Mouse (Mus musculus) retina, adult 2 months (tissue): ENCODE data around the gene Myo16.

Experiments used
- DNase-seq: peaks from one replicate; pipeline ENCODE4 v3.0.0-alpha.2; 2012; ENCODE audit warnings: low read depth, low spot score

The Myo16 gene

DNA sequence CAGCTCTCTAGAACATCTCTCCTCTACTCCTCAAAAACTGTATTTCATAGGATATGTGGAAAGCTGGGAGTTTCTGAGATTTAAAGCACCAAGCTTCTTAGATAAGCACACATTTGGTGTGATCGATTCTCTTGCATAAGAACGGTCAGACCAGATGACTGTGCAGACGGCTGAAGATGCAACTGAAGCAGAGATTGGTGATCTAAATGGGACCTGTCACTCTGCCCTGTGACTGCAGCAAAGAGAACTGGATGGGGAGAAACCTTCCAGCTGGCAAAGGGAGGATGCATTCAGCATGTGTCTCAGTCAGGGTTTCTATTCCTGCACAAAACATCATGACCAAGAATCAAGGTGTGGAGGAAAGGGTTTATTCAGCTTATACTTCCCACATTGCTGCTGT is 318.7 kb downstream of the Myo16 start:
- DNase-seq, result no peak

DNA sequence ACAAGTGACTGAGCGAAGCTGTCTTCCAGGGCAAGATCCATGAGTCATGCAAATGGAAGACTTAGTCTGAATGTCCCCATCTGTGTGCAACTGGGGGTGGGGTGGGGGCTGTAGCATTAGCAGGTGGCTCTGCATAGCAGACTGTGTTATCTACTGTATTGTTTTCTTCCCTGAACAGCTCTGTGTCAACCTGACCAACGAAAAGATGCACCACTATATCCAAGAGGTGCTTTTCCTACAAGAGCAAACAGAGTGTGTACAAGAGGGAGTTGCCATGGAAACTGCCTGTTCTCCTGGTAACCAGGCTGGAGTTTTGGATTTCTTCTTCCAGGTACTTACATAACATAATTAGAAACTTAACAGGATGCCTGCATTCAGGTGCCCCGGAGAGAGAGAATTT is 320.7 kb downstream of the Myo16 start:
- DNase-seq, result no peak

DNA sequence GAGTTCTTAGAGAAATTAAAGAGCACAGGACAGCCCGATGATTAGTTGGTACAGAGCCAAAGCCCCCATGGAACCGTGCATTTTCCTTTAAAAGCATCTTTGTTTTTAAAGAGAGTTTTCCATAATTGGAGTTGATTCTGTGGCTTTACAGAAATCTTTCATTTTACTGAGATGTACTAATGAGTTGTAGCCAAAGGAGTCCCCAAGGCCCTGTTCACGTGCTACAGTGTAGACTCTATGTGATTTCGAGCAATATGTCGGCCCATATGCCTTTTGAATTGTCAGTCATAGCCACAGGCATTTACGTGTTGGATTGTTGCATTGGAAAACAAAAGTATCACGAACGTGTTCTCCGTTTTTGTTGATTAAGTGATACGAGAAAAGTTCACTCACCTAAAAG is 325.3 kb downstream of the Myo16 start:
- no peak for DNase-seq

DNA sequence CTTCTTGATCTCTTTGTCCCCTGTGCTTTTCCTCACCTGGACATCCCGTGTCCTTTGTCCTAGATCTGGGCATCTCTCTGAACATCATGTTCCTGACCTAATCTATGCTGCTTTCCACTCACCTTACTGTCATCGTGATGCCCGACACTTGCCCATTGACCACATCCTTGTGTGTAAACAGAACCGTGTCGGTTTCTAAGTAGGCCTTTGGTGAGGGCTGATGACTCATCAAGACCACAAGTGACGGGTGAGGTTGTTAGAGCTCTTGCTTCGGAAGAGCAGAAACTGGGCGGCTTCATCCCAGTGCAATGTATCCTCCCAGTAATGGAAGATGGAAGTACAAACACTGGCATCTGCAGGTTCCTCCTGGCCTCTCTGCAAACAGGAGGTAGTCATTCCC is 327.1 kb downstream of the Myo16 start:
- DNase-seq, result no peak

DNA sequence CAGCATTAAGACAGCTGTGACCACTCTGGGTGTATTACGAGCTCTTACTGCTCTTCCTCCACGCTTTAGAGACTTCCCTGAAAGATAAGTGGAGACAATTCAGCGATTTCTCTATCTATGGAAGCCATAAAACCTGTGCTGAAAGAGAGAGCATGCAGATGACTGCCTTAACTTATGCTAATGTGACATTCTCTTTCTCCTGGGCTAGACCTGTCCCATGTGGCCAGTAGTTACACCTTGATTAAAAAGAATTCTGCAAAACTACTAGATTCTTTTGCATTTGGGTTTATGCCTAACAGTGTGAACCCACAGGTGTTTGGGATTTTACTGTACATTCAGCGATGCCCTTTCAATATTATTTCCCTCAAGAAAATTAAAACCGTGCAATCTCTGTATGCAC is 328.4 kb downstream of the Myo16 start:
- DNase-seq, result no peak

DNA sequence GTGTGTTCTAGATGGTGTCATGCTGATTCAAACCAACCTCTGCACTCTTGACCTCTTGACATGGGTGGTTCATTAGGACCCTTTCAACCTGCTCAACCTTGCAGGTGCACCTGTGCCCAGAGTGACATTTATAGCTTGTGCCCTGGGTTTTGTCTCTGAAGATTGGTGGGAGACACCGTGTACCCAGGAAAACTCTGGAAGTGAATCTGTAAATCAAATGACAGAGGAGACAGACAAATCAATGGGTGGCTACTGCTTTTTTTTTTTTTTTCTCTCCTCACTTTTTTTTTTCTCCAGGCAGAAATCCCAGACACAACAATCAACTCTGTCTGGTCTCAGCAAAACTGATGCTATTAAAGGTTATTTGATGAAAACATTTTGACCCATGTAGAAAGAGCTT is 329.2 kb downstream of the Myo16 start:
- no peak for DNase-seq

DNA sequence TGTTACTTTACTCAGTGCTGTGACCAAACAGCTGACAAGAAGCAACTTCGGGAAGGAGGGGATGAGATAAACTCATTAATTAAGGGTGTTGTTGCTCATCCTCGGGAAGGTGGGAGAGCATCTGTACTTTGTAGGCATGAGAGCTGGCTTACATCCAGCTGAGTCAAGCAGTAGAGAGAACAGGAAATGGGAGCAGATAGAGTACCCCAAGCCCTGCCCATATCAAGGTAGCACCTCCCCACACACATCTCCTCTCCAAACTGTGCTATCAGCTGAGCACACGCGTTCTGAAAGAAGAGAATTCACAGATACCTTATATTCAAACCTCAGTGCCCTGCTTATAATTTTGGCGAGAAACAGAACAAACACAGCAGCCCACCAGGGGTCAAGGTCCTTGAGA is 330.1 kb downstream of the Myo16 start:
- DNase-seq, result no peak

DNA sequence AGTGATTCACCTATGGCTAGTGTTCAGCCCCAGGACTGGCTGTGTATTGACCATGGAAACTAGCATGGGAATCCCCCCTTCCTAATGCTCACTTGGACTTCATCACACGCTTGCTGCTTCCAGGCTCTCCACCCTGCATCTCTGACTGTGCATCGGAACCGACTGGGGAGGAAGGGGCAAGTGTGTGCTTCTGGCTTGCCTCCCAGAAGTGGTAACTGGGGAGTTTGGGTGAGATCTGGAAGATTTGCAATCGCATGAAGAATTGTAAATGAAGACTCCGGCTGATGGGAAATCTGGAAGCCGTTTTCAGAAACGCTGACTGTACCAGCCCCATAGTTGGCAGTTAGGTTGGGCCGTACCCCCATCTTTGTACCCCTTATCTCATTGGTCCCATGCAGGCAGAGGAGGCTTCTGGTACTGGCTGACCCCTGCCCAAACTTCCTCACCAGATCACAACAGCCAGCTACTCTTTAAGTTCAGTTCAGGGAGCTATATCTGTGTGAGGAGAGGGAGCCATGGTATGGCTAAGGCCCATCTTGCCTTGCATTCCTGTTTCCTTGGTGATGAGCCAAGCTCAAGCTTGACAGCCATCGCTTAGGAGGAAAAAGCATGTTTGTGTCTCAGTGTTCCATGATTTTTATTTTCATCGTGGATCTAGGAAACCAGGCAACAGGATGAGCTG is 336.2 kb downstream of the Myo16 start:
- DNase-seq, result no peak

DNA sequence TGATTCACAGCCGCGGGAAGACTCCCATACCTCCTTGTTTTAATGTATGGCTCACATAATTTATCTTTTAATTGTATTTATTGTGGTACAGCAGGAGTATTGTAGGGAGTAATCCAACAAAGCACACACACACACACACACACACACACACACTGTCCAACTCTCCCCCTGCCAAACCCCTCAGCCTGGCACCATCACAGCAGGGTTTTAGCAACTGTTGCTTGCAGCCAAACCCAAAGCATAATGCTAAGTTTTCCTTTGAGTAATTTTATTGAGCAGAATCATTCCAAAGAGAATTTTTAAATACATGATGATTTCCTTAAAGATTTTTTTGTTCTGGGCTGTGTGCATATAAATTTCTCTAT is 336.7 kb downstream of the Myo16 start:
- DNase-seq, result no peak

DNA sequence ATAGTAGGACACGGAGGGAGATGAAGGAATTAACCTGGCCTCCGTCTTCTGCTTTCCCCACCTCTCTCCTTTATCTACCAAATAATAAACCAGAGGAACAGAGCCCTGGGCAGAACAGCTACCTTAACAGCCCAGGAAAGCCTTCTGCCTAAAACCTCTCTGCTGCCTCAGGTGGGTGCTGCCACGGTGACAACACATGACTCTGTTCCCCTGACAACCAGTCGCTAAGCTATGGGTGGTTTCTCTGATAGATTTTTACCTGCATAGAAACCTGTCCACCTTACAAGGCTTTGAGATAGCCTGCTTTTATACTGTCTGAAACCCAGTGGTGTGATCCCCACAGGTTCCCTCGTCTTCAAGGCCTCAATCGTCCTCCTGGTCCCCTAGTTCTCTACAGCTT is 337.2 kb downstream of the Myo16 start:
- DNase-seq, result no peak

DNA sequence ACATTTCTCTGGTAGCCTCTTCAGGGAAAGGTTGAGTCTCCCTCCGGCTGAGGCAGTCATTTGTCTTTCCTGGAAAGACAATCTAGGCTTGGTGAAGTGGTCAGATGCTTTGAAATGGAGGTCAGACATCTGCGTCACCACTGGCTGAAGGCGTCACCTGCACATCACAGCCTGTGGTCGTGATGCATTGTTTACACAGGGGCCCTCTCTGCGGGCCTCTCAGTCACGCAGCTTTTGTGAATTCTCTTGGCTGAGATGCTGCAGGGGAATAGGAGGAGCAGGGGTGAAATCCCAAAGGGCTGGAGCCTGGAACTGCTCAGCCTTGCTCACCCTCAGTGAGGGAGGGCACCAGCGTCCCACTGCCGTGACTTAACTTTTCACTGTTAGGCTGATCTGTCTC is 346.1 kb downstream of the Myo16 start:
- DNase-seq, result no peak

DNA sequence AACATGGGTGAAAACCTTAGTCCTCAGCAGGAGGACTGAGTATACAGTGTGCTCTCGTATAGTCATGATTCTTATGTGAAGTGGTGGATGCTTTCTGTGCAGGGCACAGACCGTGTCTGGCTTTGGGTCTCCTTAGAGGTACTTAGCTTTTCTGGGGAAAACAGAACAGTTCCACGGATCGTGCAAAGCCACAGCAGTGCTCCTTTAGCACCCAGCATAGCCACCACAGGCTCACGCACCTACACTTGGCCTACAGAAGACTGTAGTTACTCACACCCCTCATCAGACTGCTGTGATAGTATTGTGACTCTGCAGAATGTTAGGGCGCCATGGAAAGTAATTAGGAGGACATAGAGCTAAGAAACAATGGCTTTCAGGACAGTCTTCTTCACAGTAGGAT is 346.8 kb downstream of the Myo16 start:
- DNase-seq, result no peak

DNA sequence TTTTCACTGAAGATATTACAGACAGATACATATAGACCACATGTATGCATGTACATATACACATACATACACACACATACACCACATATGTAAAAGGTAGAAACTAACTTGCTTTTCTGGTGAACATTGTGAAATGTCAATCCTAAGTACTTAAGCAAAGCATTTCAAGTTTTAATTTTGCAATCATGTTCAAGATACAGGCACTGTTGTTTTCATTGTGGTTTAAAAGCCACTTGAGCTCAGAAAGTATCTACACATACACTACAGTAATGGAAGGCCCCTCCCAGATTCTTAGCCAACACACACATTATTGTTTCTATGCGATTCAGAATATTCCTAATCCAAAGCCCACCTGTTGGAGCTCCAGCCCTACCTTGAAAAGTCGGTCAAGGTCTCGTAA is 348.0 kb downstream of the Myo16 start:
- DNase-seq, result no peak

DNA sequence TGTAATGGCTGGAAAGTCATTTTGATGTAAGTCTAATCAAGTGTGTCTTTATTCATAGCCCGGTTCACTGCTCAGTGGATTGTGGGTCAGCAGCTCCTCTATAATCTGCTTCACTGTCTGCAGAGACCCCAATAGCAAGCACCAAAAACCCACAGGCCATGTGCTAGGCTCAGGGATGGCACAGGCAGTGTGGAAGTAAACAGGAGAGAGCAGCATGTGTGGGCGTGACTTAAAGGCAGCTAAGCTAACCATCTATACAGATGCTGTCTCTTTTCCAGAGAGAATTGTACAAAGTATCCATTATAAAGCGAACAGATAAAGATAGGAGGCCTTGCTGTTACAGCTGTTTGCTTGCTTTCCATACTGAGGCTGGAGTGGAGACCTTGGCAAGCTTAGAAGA is 358.4 kb downstream of the Myo16 start:
- no peak for DNase-seq

DNA sequence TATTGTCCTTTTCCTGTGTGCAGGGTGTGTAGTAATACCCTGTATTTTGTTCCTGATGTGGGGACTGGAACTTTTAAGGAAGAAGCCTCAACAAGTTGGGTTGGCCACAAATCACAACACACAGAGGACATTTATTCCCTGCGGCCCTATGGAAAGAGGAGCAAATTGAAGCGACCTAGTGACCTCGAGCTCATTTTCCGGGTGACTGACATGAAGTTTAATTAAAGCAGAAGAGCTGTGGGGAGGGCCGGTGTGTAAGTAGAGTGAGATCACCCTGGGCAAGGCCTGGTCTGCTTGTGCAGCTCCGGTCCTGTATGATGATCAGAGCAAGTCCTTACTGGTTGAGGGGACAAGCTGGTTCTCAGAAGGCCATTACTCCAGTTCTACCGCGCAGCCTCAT is 363.7 kb downstream of the Myo16 start:
- no peak for DNase-seq

DNA sequence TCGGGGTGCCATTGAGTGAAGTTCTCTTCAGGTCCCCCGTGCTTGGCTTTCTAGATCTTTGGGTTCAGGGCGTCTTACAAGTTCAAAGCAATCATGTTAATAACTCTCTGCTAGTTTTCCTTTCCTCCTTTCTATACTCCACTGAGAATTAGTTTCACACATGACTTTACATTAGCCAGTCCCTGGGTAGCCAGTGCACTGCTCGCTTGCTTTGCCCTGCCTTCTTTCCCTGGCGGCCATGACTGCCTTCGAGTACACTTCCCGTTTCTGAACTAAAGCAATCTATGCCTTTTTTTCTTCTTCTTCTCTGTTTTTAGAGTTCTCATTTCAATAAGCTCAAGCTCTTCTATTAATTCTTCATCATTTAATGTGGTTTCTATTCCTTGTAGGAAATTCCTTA is 365.6 kb downstream of the Myo16 start:
- DNase-seq, result no peak

DNA sequence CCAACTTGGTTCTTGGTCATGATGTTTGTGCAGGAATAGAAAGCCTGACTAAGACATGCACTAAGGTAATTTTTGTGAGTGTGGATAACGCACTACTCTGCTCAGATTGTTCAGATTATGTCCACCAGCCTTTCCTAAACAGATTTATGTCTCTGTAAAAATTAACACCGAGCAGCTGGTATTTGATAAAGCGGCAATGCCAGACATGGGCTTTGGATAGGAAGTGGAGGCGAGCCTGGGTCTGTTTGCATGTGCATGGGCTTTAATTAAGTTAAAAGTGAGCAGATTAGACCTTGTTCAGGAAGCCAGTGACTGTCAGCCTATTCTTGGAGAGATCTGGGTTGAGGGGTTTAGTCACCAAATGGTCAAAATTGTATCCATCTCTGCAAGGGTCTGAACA is 367.8 kb downstream of the Myo16 start:
- no peak for DNase-seq

DNA sequence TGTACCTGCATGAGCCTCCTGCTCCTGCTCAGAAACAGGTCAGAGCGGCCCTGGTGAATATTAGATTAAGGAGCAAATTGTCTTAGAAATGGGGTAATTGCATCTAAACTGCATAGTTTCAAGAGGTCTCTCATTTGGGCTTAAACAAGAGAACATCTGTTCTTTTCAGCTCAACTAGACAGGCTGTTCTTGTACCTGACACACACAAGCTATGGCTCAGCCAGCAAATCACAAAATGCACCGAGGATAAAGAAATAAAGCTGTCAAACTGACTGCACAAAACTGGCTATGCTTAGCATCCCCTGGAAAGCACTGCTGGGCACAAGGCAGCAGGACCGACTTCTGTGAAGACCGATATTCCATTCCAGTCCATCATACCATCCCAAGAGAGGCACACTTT is 372.0 kb downstream of the Myo16 start:
- no peak for DNase-seq

DNA sequence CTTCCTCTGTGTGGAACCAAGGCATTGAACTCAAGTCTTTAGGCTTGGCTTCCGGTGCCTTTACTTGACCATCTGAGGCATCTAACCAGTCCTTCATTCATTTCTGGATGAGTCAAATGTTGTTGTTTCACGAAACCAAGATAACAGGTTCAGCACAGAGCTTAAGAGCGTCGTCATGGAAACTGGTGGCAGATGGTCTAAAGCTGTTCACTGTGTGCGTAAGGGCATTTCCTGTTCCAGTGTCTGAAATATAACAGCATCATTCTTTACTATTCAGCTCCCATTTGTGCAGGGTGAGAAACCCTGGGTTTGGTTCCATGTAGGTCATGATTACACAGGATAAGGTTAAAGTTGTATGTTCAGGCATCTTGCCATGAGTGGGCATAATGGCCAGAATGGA is 372.9 kb downstream of the Myo16 start:
- peak; percentile 16 for DNase-seq

DNA sequence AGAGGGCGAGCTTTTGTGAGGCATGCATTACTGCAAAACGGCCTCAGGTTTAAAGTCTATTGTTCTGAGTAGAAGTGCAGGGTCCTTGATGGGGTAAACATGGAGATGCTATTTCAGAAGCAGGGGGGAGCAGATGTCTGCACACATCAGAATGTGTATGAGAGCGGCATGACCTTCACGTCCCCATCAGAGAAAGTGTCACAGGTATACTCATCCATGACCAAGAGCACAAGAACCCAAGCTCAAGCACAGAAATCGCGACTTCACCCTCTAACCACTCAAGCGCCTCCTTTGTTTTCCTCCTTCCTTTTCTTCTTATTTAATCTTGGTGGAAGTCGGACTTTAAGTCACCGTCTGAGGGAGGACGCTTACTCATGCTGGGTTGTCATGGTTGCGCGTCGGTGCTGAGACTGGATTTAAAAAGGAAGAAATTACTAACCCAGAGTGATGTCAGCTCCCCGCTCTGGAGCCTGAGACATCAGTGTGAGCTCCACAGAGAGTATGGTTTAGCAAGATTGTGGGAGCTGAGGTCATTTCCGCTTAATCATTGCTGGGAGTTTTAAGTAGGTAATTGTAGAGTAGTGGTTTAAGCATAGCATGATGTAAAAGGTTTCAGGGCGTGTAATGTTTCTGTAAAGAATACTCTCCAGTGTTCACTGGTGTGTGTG is 381.0 kb downstream of the Myo16 start:
- no peak for DNase-seq

DNA sequence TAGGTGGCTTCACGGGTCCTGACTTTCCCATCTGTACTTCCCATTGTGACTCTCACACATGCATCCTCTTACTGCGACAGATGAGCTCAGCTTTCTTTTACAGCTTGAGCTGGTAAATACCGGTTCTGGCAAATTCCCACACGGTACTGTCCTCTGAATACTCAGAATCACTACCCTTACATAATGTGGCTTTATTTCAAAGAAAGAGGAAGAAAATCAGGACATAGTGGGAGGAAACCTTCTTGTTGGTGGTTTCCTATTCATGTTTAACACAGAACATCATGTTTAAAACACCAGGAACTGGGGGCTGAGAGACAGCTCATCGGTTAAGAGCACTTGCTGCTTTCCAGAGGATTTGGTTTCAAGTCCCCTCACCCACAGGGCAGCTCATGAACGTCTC is 384.6 kb downstream of the Myo16 start:
- no peak for DNase-seq

DNA sequence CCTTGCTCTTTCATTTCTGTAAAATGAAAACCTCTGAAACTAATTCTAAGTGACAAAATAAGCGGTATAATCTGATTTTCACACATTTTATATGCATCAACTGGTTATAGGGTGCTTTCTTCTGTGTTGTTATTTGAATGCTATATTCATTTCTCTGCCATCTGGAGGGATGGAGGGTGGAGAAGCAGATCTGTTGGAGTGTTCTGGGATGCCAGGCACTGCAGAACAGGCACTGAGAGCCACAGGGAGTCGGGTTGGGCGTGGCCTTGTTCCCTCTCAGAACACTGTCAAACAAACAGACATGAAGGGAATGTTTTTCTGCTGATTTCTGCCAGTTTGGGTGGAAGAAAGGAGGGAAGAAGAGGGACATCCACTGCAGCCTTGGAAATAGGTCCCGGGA is 386.0 kb downstream of the Myo16 start:
- DNase-seq, result no peak

DNA sequence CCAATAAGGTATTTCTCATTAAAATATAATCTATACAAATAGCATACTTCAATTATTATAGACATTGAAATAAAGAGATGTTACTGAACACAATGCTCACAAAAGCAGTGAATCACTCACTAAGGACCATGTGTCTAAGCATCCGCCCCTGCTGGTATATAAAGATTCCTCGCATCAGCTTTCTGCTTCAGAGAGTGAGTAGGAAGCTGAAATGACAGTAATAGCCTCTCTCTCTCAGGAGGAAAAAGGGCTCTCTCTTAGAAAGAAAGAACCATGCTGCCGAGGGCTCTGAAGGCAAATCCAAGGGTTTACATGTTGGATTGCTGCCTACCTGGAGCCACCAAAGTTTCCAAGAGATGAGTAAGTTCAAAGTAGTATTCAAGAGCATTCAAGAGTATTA is 392.2 kb downstream of the Myo16 start:
- no peak for DNase-seq

DNA sequence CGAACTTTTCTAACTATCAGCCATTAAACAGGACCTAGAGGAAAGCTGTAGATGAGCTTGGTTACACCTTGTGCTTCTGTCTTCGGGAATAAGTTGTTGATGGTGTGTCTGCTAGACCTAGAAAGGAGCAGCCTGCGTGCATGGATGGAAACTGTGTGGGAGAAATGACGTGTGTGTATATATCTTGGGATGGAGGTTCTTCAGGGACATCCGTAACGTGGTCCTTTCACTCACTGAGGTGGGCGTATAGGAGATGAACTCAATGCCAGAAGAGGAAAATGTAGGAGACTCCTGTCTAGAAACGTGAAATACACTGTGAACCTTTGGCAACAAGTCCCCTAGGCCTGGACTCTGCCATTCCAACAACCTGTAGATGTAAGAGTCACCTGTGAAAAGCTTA is 392.8 kb downstream of the Myo16 start:
- no peak for DNase-seq
